Mouse (Mus musculus) stomach, embryonic 16.5 days (tissue): ENCODE data around the gene Cyp4a12a. TPM values are rescaled to one million over a fixed set of nuclear protein-coding genes. Genes with fewer than 3 reads are reported as not detected.
"Not testable (repeated sequence)": the region's sequence is repeated elsewhere in the genome, so short reads cannot be mapped to it uniquely, and the experiment has no call there.

ENCODE experiments used
- ATAC-seq: fragments of 200-750 bp; cut with Nextera tagmentation; 2 replicates; pipeline ENCODE4 v1.8.0; 2017; ENCODE audit warnings: moderate number of reproducible peaks, moderate TSS enrichment; ENCODE audit not compliant: insufficient read depth, low FRiP score
- H3K27ac ChIP-seq: fragments of 300-500 bp; sonication (generic); 2 replicates; pipeline ENCODE4 v1.5.1; 2014; ENCODE audit warnings: low read length
- H3K27me3 ChIP-seq: fragments of 300-500 bp; sonication (generic); 2 replicates; pipeline ENCODE4 v1.6.1; 2014; ENCODE audit warnings: low read length, control low read depth, mixed read lengths; ENCODE audit not compliant: control insufficient read depth, insufficient read depth
- H3K36me3 ChIP-seq: fragments of 300-500 bp; sonication (generic); 2 replicates; pipeline ENCODE4 v1.6.1; 2014; ENCODE audit warnings: low read length; ENCODE audit not compliant: control insufficient read depth, insufficient read depth
- H3K4me1 ChIP-seq: fragments of 300-500 bp; sonication (generic); 2 replicates; pipeline ENCODE4 v1.6.1; 2014; ENCODE audit warnings: low read length, control low read depth, mixed read lengths; ENCODE audit not compliant: control insufficient read depth, insufficient read depth
- H3K4me2 ChIP-seq: fragments of 300-500 bp; sonication (generic); 2 replicates; pipeline ENCODE4 v1.6.1; 2014; ENCODE audit warnings: low read depth, low read length, mixed read lengths
- H3K4me3 ChIP-seq: fragments of 300-500 bp; sonication (generic); replicated peaks from 2 replicates; pipeline ENCODE4 v1.5.1; 2014; ENCODE audit warnings: mild to moderate bottlenecking, low read length
- H3K9ac ChIP-seq: fragments of 300-500 bp; sonication (generic); 2 replicates; pipeline ENCODE4 v1.6.1; 2014; ENCODE audit warnings: low read length
- H3K9me3 ChIP-seq: fragments of 300-500 bp; sonication (generic); replicated peaks from 2 replicates; pipeline ENCODE4 v1.6.1; 2016; ENCODE audit warnings: low read length, control low read depth; ENCODE audit not compliant: control insufficient read depth
- WGBS: fragments of 180-500 bp; shearing (Covaris S2); extraction: QIAGEN DNeasy Blood & Tissue Kit; methylation state at CpG from one replicate; pipeline ENCODE4 v1.1.7; 2014; 5-methylcytosine and 5-hydroxymethylcytosine counted together
- polyA plus RNA-seq: library from polyadenylated mRNA; unstranded; fragments of >200 nt; fragmentation: Nextera tagmentation; extraction: Ambion mirVana; gene quantifications from 2 replicates; pipeline ENCODE4 v1.2.1, GENCODE M21; 2015

The Cyp4a12a gene
- not detected in 2 replicates for polyA plus RNA-seq

GRCm38 (mm10) chr4:115298746-115299145 lies at the start of gene Cyp4a12a:
Cyp4a12a (plus strand) TSS chr4:115299046.
- H3K4me3 ChIP-seq, H3K4me1 ChIP-seq, H3K9me3 ChIP-seq, H3K9ac ChIP-seq, ATAC-seq, H3K27ac ChIP-seq, H3K36me3 ChIP-seq, H3K27me3 ChIP-seq, H3K4me2 ChIP-seq: not testable (repeated sequence)

- not testable (repeated sequence) for H3K27me3 ChIP-seq, H3K4me1 ChIP-seq, H3K4me2 ChIP-seq, H3K27ac ChIP-seq, H3K36me3 ChIP-seq, H3K9me3 ChIP-seq, H3K4me3 ChIP-seq, H3K9ac ChIP-seq
- peak; percentile 58; the same call in 1 of the 2 replicates for ATAC-seq
- WGBS: 72% methylated on average over 3 of the region's 4 CpGs
Measured at GRCm38 (mm10) chr4:115264687-115265569, 33.9 kb upstream of the Cyp4a12a start.

GRCm38 (mm10) chr4:115278215-115278982 lies 20.4 kb upstream of the Cyp4a12a start:
- not testable (repeated sequence) for H3K36me3 ChIP-seq, H3K9ac ChIP-seq, H3K4me2 ChIP-seq, H3K27me3 ChIP-seq, H3K27ac ChIP-seq, H3K4me3 ChIP-seq, H3K4me1 ChIP-seq, H3K9me3 ChIP-seq
- 65% methylated on average over 2 of the region's 3 CpGs for WGBS
- ATAC-seq: peak; percentile 50; the same call in 1 of the 2 replicates

GRCm38 (mm10) chr4:115280342-115280741 lies 18.5 kb upstream of the Cyp4a12a start:
- Histone ChIP-seq H3K4me1 (no peaks in the 10 kb centered on the region), H3K9me3 (no peaks in the 10 kb centered on the region), H3K27me3 (no peaks in the 10 kb centered on the region), H3K9ac (no peak overlapping the region), H3K36me3 (no peaks in the 10 kb centered on the region), H3K27ac (no peak overlapping the region), H3K4me2 (0 out of 2 replicates have a peak overlapping the region, but pooled peaks have one; percentile 56), H3K4me3 (no peak overlapping the region)
- no peak for ATAC-seq

GRCm38 (mm10) chr4:115280779-115281178 lies 18.1 kb upstream of the Cyp4a12a start:
- WGBS: 5% methylated on average over 9 of the region's 10 CpGs
- not testable (repeated sequence) for H3K9me3 ChIP-seq, ATAC-seq, H3K9ac ChIP-seq, H3K4me1 ChIP-seq, H3K27ac ChIP-seq, H3K36me3 ChIP-seq, H3K27me3 ChIP-seq
- Histone ChIP-seq H3K4me3 (peak overlapping the region; percentile 39), H3K4me2 (peak overlapping the region; percentile 56)

- not testable (repeated sequence) for H3K4me1 ChIP-seq, H3K9ac ChIP-seq, ATAC-seq, H3K27me3 ChIP-seq, H3K9me3 ChIP-seq, H3K27ac ChIP-seq, H3K36me3 ChIP-seq
- H3K4me3 ChIP-seq: peak overlapping the region; percentile 39
- WGBS: 19% methylated on average over 19 of the region's 23 CpGs
- H3K4me2 ChIP-seq: peak overlapping the region; percentile 56
Measured at GRCm38 (mm10) chr4:115281231-115281767, 17.5 kb upstream of the Cyp4a12a start.

- H3K27ac ChIP-seq, H3K36me3 ChIP-seq, H3K4me2 ChIP-seq, H3K4me3 ChIP-seq, H3K9me3 ChIP-seq, H3K27me3 ChIP-seq, H3K4me1 ChIP-seq, ATAC-seq, H3K9ac ChIP-seq: not testable (repeated sequence)
Measured at GRCm38 (mm10) chr4:115325722-115326121, 26.9 kb downstream of the Cyp4a12a start.

- not testable (repeated sequence) for H3K27me3 ChIP-seq, H3K4me1 ChIP-seq, H3K27ac ChIP-seq, H3K4me2 ChIP-seq, H3K9me3 ChIP-seq, H3K9ac ChIP-seq, H3K4me3 ChIP-seq, H3K36me3 ChIP-seq, ATAC-seq
- 66% methylated on average over 3 of the region's 3 CpGs for WGBS
Measured at GRCm38 (mm10) chr4:115365624-115366023, 66.8 kb downstream of the Cyp4a12a start.

- not testable (repeated sequence) for H3K4me3 ChIP-seq, H3K4me1 ChIP-seq, H3K9ac ChIP-seq, H3K9me3 ChIP-seq, H3K36me3 ChIP-seq, H3K4me2 ChIP-seq, H3K27ac ChIP-seq, ATAC-seq, H3K27me3 ChIP-seq
Measured at GRCm38 (mm10) chr4:115368067-115368466, 69.2 kb downstream of the Cyp4a12a start.
